Mouse (Mus musculus) spleen, postnatal 10 days (tissue): ENCODE results near the gene Cd28.

Source experiments
- DNase-seq, 2 experiments: peaks; one replicate each; pipeline ENCODE4 v3.0.0; 2021 to 2022; ENCODE audit warnings: low spot score in 2 of 2

Cd28 gene

GRCm38 (mm10) chr1:60750201-60750765 is 33.7 kb downstream of the Cd28 start:
- DNase-seq = no peak

- DNase-seq = no peak
Observed at GRCm38 (mm10) chr1:60751011-60751410, 34.4 kb downstream of the Cd28 start.

GRCm38 (mm10) chr1:60752986-60753385 is 36.4 kb downstream of the Cd28 start:
- no peak for DNase-seq

- DNase-seq = no peak
Observed at GRCm38 (mm10) chr1:60753981-60754380, 37.4 kb downstream of the Cd28 start.

- DNase-seq = no peak
Observed at GRCm38 (mm10) chr1:60755391-60756243, 39.0 kb downstream of the Cd28 start.

GRCm38 (mm10) chr1:60757631-60758030 is 41.0 kb downstream of the Cd28 start:
- DNase-seq = no peak

GRCm38 (mm10) chr1:60758226-60758625 is 41.6 kb downstream of the Cd28 start:
- DNase-seq = no peak

GRCm38 (mm10) chr1:60759563-60760335 is 43.1 kb downstream of the Cd28 start:
- DNase-seq = no peak

- no peak for DNase-seq
Observed at GRCm38 (mm10) chr1:60760475-60760874, 43.9 kb downstream of the Cd28 start.

- DNase-seq = no peak
Observed at GRCm38 (mm10) chr1:60761528-60762171, 45.0 kb downstream of the Cd28 start.

- no peak for DNase-seq
Observed at GRCm38 (mm10) chr1:60762451-60762850, 45.9 kb downstream of the Cd28 start.

- no peak for DNase-seq
Observed at GRCm38 (mm10) chr1:60762916-60763315, 46.3 kb downstream of the Cd28 start.

- no peak for DNase-seq
Observed at GRCm38 (mm10) chr1:60771771-60772170, 55.2 kb downstream of the Cd28 start.

- DNase-seq = no peak
Observed at GRCm38 (mm10) chr1:60773231-60773630, 56.6 kb downstream of the Cd28 start.

GRCm38 (mm10) chr1:60776166-60776565 is 59.6 kb downstream of the Cd28 start:
- no peak for DNase-seq

- no peak for DNase-seq
Observed at GRCm38 (mm10) chr1:60776906-60777305, 60.3 kb downstream of the Cd28 start.

GRCm38 (mm10) chr1:60778465-60779115 is 62.0 kb downstream of the Cd28 start:
- DNase-seq = no peak

- no peak for DNase-seq
Observed at GRCm38 (mm10) chr1:60779176-60779575, 62.6 kb downstream of the Cd28 start.

- DNase-seq = no peak
Observed at GRCm38 (mm10) chr1:60781666-60782065, 65.1 kb downstream of the Cd28 start.

GRCm38 (mm10) chr1:60793717-60794116 is 77.1 kb downstream of the Cd28 start:
- no peak for DNase-seq

GRCm38 (mm10) chr1:60795677-60796205 is 79.1 kb downstream of the Cd28 start:
- no peak for DNase-seq
